Mouse (Mus musculus) central nervous system, embryonic 18 days (tissue): Measurements from ENCODE around the gene Pard6a. TPM values are rescaled to one million over a fixed set of nuclear protein-coding genes. Genes with fewer than 3 reads are reported as not detected.

Experiments used
- polyA plus RNA-seq: library from polyadenylated mRNA; depleted of rRNA; stranded (reverse); fragments of >200 nt; gene quantifications from 2 replicates; pipeline ENCODE4 v1.2.3, GENCODE M21; 2012; rRNA removed

Gene Pard6a
- 50.9 and 51.0 TPM in 2 replicates for polyA plus RNA-seq

DNA sequence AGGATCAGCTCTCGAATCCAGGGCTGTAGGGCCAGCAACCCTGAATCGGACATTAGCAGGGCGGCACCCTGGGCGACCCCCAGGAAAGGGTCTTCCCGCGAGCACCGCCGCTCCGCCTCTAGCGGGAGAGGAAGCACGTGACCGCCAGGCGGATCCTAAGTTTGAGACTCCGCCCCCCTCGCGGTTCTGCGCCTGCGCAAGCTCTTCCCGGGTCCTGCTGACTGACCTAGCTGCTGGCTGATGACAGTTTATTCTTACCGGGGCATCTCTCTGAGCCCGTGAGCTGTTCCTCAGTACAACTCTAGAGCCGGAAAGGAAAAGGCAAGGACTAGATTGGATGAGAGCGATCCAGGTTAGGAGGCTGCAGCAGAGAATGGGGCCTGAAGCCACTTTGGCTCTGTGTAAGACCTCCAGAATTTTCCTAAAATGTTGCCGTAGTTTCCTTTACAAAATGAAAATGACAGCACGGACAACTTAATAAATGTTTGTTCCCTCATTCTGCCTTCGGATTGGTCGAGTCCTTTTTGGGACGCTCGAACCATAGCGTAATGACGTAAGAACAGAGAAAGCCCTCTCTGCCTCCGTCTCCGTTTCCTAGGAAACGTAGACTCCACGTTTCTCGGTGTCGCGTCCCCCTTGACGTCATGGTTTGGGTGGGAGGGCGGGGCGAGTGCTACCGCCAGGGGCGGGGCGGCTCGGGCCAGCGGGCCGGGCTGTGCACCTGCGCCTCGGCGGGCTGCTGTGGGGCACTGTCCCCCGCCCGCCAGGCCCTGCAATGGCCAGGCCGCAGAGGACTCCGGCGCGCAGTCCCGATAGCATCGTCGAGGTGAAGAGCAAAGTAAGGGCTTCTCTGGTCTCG, at the start of gene Pard6a, which contains the start of gene Acd:
Pard6a (plus strand) TSS at position 183 of the 859 bp plus-strand sequence.
Acd (minus strand) TSS at position 137 of the 859 bp plus-strand sequence.

DNA sequence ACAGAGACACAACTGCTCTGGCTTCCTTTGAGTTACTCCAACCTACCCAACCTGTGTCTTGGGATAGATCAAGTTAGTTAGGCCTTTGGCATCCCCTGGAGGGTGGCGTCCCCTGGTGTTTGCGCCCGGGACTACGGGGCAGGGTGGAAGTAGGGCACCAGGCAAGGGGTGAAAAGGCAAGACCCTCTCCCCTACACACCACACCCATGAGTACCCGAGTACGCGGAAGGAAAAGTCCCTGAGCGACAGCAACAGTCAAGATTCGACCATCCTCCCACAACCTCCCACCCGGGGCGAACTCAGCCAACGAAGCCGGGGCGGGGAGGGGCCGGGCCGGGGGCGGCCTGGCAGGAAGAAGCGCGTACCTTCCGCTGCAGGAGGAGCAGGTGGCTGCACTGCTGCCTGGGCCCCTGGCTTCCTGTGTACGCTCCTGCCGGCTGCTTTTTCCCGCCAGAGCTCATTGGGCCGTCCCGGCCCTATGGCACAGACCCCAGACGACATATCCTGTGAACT, 15.1 kb upstream of the Pard6a start, which contains the start of gene Carmil2:
Carmil2 (plus strand) TSS at position 479 of the 513 bp plus-strand sequence.

DNA sequence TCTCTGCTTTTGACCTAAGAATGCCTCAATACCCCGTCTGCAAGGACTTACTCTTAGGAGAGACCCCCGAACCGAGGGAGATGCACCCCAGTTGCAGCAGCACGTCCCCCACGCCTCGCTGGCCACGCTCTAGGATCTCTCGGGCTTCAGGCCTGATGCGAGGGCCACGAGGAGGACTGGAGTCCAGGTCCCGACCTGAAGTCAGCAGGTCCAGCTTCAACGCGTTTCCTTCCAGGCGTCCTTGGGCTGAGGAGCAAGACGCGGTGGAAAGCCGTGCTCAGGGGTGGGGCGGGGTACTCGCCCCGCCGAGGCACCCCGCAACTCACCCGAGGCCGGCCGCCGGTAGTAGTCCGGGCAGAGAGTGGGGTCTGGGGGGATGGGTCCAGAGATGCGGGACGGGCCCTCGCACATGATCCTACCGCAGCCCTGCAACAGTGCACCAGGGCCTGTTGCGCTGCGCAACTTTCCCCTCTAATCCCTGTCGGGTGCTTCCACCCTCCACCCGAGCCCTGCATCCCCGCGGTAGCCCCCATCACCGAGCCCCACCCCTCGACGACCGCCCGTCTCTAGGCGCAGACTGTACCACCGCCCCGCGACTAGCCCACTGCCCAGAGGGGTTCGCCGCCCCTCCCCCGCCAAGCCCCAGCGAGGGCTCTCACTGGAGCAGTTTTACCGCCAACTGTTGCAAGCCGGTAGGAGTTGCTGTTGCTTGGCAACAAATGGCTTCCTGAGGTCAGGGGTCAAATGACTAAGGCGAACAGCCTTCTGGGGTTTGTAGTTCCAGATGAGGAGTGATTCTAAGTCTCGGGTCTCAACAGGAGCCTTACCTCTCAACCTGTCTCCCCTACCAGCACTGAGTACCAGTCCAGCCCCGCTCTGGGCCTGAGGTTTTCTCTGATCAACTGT, 6.8 kb downstream of the Pard6a start, which contains the start of the genes 4933405L10Rik and Enkd1:
4933405L10Rik (plus strand) TSS at position 158 of the 906 bp plus-strand sequence.
Enkd1 (minus strand) TSS at position 713 of the 906 bp plus-strand sequence.

Other genes with a start within 250 kb of the Pard6a start
- gene Tppp3, start 229.6 kb upstream of the Pard6a start, polyA plus RNA-seq = 99.4 and 162 TPM in 2 replicates
- gene Zdhhc1, start 204.2 kb upstream of the Pard6a start, polyA plus RNA-seq = 38.3 and 39.3 TPM in 2 replicates
- gene Hsd11b2, start 182.4 kb upstream of the Pard6a start, polyA plus RNA-seq = 0.85 and 3.1 TPM in 2 replicates
- 254 and 273 TPM in 2 replicates for gene Atp6v0d1, start 135.1 kb upstream of the Pard6a start, polyA plus RNA-seq
- gene Ripor1, start 95.9 kb upstream of the Pard6a start, polyA plus RNA-seq = 28.1 and 32.8 TPM in 2 replicates
- gene Ctcf, start 64.6 kb upstream of the Pard6a start, polyA plus RNA-seq = 38.3 and 40.0 TPM in 2 replicates
- gene Agrp, start 63.8 kb upstream of the Pard6a start, polyA plus RNA-seq = 0.79 and 0.87 TPM in 2 replicates
- gene Carmil2, start 14.9 kb upstream of the Pard6a start, polyA plus RNA-seq = 21.1 TPM in 2 replicates
- 53.7 and 57.3 TPM in 2 replicates for gene Acd, start within 50 bp of the Pard6a start, polyA plus RNA-seq
- 0.12 and 0.31 TPM in 2 replicates for gene 4933405L10Rik, start 6.5 kb downstream of the Pard6a start, polyA plus RNA-seq
- 22.4 and 25.1 TPM in 2 replicates for gene Enkd1, start 7.1 kb downstream of the Pard6a start, polyA plus RNA-seq
- gene Gfod2, start 57.5 kb downstream of the Pard6a start, polyA plus RNA-seq = 51.6 and 57.3 TPM in 2 replicates
- gene Ranbp10, start 126.2 kb downstream of the Pard6a start, polyA plus RNA-seq = 28.2 and 30.4 TPM in 2 replicates
- 0.36 and 0.80 TPM in 2 replicates for gene Tsnaxip1, start 126.6 kb downstream of the Pard6a start, polyA plus RNA-seq
- gene Cenpt, start 152.1 kb downstream of the Pard6a start, polyA plus RNA-seq = 81.1 and 83.5 TPM in 2 replicates
- gene Thap11, start 154.0 kb downstream of the Pard6a start, polyA plus RNA-seq = 59.8 and 61.2 TPM in 2 replicates
- 148 and 151 TPM in 2 replicates for gene Nutf2, start 159.4 kb downstream of the Pard6a start, polyA plus RNA-seq
- gene Edc4, start 179.7 kb downstream of the Pard6a start, polyA plus RNA-seq = 62.0 and 67.9 TPM in 2 replicates
- gene Nrn1l, start 192.4 kb downstream of the Pard6a start, polyA plus RNA-seq = 1.1 and 1.2 TPM in 2 replicates
- gene Pskh1, start 199.3 kb downstream of the Pard6a start, polyA plus RNA-seq = 14.1 and 14.4 TPM in 2 replicates
- gene Ctrl, start 232.7 kb downstream of the Pard6a start, polyA plus RNA-seq = 8.4 and 9.0 TPM in 2 replicates
- 70.5 and 78.9 TPM in 2 replicates for gene Psmb10, start 237.3 kb downstream of the Pard6a start, polyA plus RNA-seq
- gene Lcat, start 242.2 kb downstream of the Pard6a start, polyA plus RNA-seq = 4.7 and 6.6 TPM in 2 replicates